Mouse (Mus musculus) limb, embryonic 13.5 days (tissue): Measurements from ENCODE around the gene 1700029I15Rik. TPM values are rescaled to one million over a fixed set of nuclear protein-coding genes. Genes with fewer than 3 reads are reported as not detected.
"Not testable (repeated sequence)": the region's sequence is repeated elsewhere in the genome, so short reads cannot be mapped to it uniquely, and the experiment has no call there.

Source experiments
- ATAC-seq: fragments of 200-750 bp; cut with Nextera tagmentation; 2 replicates; pipeline ENCODE4 v1.8.0; 2017; ENCODE audit warnings: low read depth, moderate number of reproducible peaks, moderate TSS enrichment; ENCODE audit not compliant: low FRiP score
- H3K27ac ChIP-seq: fragments of 300-500 bp; sonication (generic); 2 replicates; pipeline ENCODE4 v1.5.1; 2015; ENCODE audit warnings: inconsistent platforms, mild to moderate bottlenecking, moderate library complexity
- H3K27me3 ChIP-seq: fragments of 300-500 bp; sonication (generic); 2 replicates; pipeline ENCODE4 v1.6.1; 2015; ENCODE audit warnings: mild to moderate bottlenecking, inconsistent platforms
- H3K36me3 ChIP-seq: fragments of 300-500 bp; sonication (generic); 2 replicates; pipeline ENCODE4 v1.6.1; 2015; ENCODE audit warnings: inconsistent platforms, mild to moderate bottlenecking, moderate library complexity
- H3K4me1 ChIP-seq: fragments of 300-500 bp; sonication (generic); 2 replicates; pipeline ENCODE4 v1.6.1; 2015; ENCODE audit warnings: inconsistent platforms
- H3K4me2 ChIP-seq: fragments of 300-500 bp; sonication (generic); replicated peaks from 2 replicates; pipeline ENCODE4 v1.6.1; 2015; ENCODE audit warnings: inconsistent platforms, mild to moderate bottlenecking, moderate library complexity
- H3K4me3 ChIP-seq: fragments of 300-500 bp; sonication (generic); 2 replicates; pipeline ENCODE4 v1.5.1; 2015; ENCODE audit warnings: moderate library complexity, mild to moderate bottlenecking, inconsistent platforms
- H3K9ac ChIP-seq: fragments of 300-500 bp; sonication (generic); 2 replicates; pipeline ENCODE4 v1.6.1; 2015; ENCODE audit warnings: mild to moderate bottlenecking, inconsistent platforms
- H3K9me3 ChIP-seq: fragments of 300-500 bp; sonication (generic); 2 replicates; pipeline ENCODE4 v1.6.1; 2016; ENCODE audit warnings: inconsistent platforms
- WGBS: fragments of 180-500 bp; shearing (Covaris S2); methylation state at CpG from one replicate; pipeline ENCODE4 v1.1.7; 2015; 5-methylcytosine and 5-hydroxymethylcytosine counted together
- polyA plus RNA-seq: library from polyadenylated mRNA; unstranded; fragments of >200 nt; fragmentation: Nextera tagmentation; extraction: Ambion mirVana; gene quantifications from 2 replicates; pipeline ENCODE4 v1.2.1, GENCODE M21; 2015

Gene 1700029I15Rik
- polyA plus RNA-seq, 1 experiment from 2014 or later, result 4.8 TPM

DNA sequence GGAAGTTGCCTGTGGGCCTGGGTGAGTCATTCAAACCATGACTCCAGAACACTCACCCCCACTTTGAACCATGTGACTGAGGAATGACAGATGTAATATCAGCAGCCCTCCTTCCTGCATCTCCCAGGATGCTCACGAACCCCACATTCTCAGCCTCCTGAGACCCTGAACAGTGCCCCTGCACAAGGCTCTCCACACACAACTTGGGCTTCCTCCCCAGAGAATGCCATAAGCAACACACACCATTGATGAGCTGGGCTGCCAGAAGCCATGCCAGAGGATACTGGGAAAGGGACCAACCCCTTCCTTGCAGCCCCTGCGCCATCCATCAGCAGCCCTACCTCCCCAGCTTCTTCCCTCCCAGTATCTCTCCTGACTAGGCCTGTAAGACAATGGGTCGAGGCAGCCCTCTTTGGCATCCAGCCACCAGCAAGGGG, 5.8 kb downstream of the 1700029I15Rik start:
- Histone ChIP-seq H3K9me3 (no peaks in the 10 kb centered on the region), H3K36me3 (peaks cover 42% of the 10 kb centered on the region), H3K4me2 (peak overlapping the region; percentile 91), H3K27me3 (no peaks in the 10 kb centered on the region), H3K9ac (peak overlapping the region; percentile 80), H3K4me3 (peak overlapping the region; percentile 73), H3K27ac (no peak overlapping the region; the same call in 1 of the 2 replicates), H3K4me1 (peaks cover 47% of the 10 kb centered on the region)
- 59% methylated on average over 3 of the region's 3 CpGs for WGBS
- no peak for ATAC-seq

DNA sequence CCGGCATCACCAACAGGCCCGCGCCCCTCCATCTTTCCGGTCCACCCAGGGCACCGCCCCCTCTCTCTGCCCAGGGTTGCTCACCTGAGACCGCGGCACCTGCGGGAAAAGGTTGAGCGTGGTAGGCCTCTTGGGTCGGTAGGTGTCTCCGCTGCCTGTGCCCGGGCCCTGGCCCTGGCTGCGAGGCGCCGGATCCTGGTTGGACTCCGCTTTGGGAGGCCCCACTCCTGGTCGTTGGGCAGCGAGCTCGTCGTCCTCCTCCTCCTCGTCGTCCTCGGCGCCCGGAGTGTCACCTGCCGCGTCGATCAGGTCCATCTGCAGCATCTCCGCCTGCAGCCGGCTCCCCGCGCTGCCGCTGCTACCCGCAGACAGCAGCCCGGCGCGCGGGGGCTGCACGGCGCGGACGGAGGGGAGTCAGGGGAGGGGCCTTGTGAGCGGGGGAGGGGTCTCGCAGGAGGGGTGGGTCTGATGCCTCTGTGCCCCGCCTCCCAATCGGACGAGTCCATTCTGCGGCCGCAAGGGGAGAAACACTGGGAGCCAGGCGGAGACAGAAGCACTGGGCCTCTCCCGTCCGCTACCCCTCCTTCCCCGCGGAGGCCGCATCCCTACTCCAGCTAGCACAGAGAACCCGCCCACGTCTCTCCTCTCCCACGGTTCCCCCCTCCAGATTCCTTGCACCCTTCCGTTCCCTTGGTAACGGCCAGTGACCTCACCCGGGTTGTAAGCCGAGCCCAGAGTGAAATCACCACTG, 6.7 kb downstream of the 1700029I15Rik start:
- ATAC-seq, result peak; percentile 90
- peaks cover 34% of the 10 kb centered on the region for H3K36me3 ChIP-seq
- no peaks in the 10 kb centered on the region for H3K27me3 ChIP-seq
- peak overlapping the region; percentile 73 for H3K4me3 ChIP-seq
- WGBS, result 1% methylated on average over 62 of the region's 62 CpGs
- H3K27ac ChIP-seq, result peak overlapping the region; percentile 82; the same call in 1 of the 2 replicates
- H3K4me1 ChIP-seq, result peaks cover 49% of the 10 kb centered on the region
- H3K9me3 ChIP-seq, result no peaks in the 10 kb centered on the region
- H3K4me2 ChIP-seq, result peak overlapping the region; percentile 91
- peak overlapping the region; percentile 80 for H3K9ac ChIP-seq

DNA sequence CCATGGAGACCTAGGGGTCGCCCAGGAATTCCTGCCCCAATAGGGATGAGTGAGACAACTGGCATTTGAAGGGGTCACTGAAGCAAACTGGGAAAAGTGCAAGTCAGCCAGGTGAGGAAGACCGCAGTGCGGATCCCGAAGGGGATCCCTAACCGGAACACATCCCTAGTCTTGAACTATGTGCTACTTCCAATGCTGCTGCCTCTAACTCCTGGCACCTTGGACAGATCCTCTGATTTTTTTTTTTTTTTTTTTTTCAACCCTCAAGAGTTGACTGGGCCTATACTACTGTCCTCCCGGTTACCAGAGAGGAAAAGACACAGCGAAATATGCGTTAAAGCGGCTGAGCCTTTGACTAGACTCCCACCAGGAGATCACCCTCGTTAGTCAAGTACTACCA, 7.3 kb downstream of the 1700029I15Rik start:
- Histone ChIP-seq H3K36me3 (peaks cover 28% of the 10 kb centered on the region), H3K27ac (peak overlapping the region; percentile 82; the same call in 1 of the 2 replicates), H3K4me1 (peaks cover 49% of the 10 kb centered on the region), H3K9ac (no peak overlapping the region), H3K4me3 (peak overlapping the region; percentile 73), H3K9me3 (no peaks in the 10 kb centered on the region), H3K4me2 (peak overlapping the region; percentile 91), H3K27me3 (no peaks in the 10 kb centered on the region)
- peak; percentile 38; the same call in 1 of the 2 replicates for ATAC-seq
- WGBS, result 3% methylated on average over 10 of the region's 10 CpGs

DNA sequence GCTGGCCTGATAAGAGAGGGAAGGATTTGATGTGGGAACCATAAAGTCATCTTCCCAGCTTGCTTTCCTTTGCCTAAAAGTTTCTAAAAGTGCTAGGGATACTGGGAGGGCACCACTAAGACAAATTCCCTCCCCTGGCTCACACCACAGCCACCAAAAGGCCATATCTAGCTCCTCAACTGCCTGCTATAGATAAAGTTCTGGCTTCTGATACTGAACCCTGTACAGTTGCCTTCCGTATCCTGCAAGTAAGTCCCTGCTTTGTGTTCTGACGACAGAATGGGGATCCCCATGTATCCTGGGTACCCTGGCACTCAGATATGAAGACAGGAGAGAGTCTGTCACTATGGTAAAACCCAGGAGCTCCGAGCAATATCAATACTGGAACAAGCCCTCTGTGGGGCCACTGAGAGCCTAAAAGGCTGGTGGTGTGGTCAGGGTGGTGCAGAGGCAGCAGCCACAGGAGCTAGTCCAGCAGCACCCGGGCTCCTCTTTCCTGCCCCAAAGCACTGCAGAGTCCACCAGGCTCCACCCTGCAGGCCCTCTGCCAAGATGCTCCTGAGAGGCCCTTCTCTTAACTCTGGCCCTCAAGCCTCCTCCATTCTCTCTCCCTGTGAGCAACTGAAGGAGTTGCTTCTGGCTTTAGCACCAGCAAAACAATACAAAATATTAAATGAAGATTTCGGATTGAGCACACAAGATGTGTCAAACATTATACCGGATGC, 8.0 kb downstream of the 1700029I15Rik start:
- Histone ChIP-seq H3K36me3 (peaks cover 21% of the 10 kb centered on the region), H3K4me2 (peak overlapping the region; percentile 91; the same call in 1 of the 2 replicates), H3K27ac (no peak overlapping the region), H3K9ac (no peak overlapping the region), H3K4me1 (peaks cover 49% of the 10 kb centered on the region), H3K4me3 (0 out of 2 replicates have a peak overlapping the region, but pooled peaks have one; percentile 73), H3K9me3 (no peaks in the 10 kb centered on the region), H3K27me3 (no peaks in the 10 kb centered on the region)
- no peak for ATAC-seq
- WGBS, result 80% methylated on average over 6 of the region's 6 CpGs

DNA sequence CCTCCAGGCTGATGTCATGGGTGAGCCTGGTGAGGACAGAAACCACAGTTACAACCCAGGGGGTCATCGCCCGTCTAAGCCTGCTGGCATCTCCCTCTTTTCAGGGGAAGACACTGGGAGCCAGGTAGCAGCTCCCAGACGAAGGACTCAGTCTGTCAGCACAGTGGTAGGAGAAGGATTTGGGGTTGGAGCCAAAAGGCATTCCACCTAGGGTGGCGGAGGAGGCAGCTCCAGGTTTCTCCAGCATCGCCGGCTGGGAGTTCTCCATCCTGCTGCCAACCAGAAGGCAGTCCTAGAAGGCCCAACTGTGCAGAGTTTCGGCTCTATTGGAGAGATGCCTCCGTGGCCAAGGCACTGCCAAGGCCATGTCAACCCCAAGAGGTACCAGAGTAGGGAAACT, 8.8 kb downstream of the 1700029I15Rik start:
- ATAC-seq, result no peak
- peak overlapping the region; percentile 73 for H3K4me2 ChIP-seq
- no peaks in the 10 kb centered on the region for H3K27me3 ChIP-seq
- H3K36me3 ChIP-seq, result peaks cover 13% of the 10 kb centered on the region
- no peak overlapping the region for H3K27ac ChIP-seq
- H3K9me3 ChIP-seq, result no peaks in the 10 kb centered on the region
- WGBS, result 86% methylated on average over 8 of the region's 8 CpGs
- H3K4me3 ChIP-seq, result no peak overlapping the region
- no peak overlapping the region for H3K9ac ChIP-seq
- peaks cover 49% of the 10 kb centered on the region for H3K4me1 ChIP-seq

DNA sequence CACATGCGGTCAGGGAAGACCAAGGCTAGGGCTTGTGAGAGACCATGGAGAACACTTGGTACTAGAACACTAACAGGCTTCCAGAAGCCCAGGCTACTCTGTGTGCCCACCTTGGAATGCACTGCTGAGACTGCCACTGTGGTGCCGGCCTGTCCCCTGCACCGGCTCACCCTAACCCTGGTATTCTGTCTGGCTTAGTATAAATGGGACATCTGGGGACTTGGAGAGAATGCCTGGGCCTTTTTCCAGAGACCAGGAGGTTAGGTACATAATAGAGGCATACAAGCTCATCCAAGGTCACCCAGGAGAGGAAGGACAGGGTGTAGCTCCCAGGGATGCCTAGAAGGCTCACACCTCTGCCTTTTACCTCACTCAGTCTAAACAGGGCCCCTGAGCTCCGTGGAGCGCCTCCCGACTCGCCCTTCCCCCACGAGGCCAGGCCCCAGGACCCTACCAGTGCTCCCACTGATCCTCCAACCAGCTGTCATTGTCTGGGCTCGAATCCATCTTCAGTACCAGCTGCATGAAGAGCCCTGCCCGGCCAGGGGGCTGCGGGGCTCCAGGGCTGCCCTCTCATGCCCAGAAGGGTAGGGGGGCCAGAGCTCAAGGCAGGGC, 9.5 kb downstream of the 1700029I15Rik start:
- Histone ChIP-seq H3K4me1 (peaks cover 49% of the 10 kb centered on the region), H3K9ac (peak overlapping the region; percentile 62), H3K4me2 (peak overlapping the region; percentile 73), H3K27me3 (no peaks in the 10 kb centered on the region), H3K4me3 (peak overlapping the region; percentile 46), H3K36me3 (peaks cover 6% of the 10 kb centered on the region), H3K9me3 (no peaks in the 10 kb centered on the region), H3K27ac (peak overlapping the region; percentile 86)
- no peak for ATAC-seq
- 18% methylated on average over 11 of the region's 11 CpGs for WGBS

DNA sequence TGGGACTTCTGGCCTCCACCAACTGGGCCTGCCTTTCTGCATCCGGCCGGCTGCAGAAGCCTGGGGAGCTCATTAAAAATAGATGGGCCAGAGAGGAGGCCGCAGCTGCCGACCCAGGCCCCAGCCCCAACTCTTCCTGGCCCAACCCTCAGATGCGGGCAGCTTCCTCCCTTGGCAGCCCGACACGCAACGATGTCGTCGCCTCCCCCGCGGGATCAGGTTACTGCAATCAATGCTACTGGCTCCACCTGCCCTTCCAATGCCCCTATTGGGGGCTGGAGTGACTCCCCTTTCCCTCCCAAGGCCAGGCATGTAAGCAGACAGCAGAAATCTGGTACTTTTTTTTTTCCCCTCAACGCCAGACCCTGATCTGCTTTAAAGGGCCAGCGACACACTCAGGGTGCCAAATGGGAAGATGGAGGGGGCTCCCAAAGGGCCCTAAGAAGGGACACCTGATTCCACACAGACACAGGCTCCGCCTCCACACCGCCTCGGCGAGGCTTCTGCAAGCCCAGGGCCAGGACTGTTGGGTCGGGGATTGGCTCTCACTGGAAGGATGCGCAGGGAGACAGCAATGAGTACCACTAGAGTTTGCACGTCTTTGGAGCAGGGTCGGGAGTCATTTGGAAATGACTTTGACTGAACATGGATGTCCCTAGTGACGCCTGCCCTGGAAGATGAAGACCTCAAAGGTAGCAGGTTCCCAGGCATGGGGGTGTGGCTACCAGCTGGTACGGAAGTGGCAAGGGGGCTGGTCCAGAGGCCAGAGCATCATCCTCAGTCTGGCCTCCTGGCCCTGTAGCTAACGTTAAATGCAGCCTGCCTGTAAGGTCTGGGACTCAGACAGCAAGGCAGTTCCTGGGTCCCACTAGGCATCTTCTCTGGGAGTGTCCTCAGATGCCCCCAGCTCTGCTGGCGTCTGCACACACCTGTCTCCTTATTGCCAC, 10.3 kb downstream of the 1700029I15Rik start:
- Histone ChIP-seq H3K4me1 (peaks cover 48% of the 10 kb centered on the region), H3K9me3 (no peaks in the 10 kb centered on the region), H3K4me3 (peak overlapping the region; percentile 46), H3K27ac (peak overlapping the region; percentile 86), H3K36me3 (no peaks in the 10 kb centered on the region), H3K9ac (peak overlapping the region; percentile 62), H3K27me3 (no peaks in the 10 kb centered on the region), H3K4me2 (peak overlapping the region; percentile 73)
- WGBS, result 3% methylated on average over 26 of the region's 26 CpGs
- peak; percentile 10; the same call in 1 of the 2 replicates for ATAC-seq

DNA sequence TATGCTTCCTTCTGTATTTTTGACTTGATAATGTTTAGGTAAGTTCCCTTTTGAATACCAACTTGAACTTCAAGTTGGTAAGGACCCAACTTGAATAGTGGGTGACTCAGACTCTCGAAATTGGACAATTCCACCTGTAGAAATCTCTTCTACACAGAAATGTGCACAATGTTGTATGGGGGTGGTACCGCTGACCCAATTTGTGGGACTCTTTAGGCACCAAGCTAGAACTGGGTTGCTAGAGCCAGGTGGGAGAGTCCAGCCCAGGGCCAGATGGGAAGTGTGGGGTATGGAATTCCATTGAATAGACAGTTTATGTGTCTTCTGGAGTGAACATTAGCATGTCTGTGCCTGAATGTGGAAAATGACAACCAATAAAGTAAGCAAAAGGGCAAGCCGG, 13.2 kb downstream of the 1700029I15Rik start:
- Histone ChIP-seq H3K4me1 (peaks cover 28% of the 10 kb centered on the region), H3K27ac (no peak overlapping the region), H3K9ac (no peak overlapping the region), H3K27me3 (peaks cover 15% of the 10 kb centered on the region), H3K9me3 (no peaks in the 10 kb centered on the region), H3K4me2 (no peak overlapping the region), H3K4me3 (no peak overlapping the region), H3K36me3 (no peaks in the 10 kb centered on the region)
- no peak for ATAC-seq
- WGBS, result 77% methylated on average over 3 of the region's 3 CpGs

DNA sequence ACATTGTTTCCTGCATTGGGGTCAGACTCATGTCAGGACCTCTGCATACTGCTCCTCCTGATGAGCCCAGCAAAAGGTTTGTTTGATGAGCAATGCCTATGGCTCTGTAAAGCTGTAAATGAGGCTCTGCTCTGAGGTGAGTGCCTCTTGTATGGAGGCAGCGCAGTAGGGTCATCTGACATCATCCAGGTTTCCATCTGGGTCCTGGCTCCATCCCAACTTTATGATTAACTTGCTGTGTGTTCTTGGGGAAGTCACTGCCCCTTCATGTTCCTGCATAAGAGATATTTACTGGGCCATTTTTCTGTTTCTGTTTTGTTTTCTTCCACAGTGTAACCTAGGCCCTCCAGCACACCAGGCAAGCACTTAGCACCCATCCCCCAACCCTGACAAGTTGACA, 15.1 kb downstream of the 1700029I15Rik start:
- ATAC-seq, result no peak
- Histone ChIP-seq H3K4me2 (no peak overlapping the region), H3K4me1 (peaks cover 19% of the 10 kb centered on the region), H3K9me3 (no peaks in the 10 kb centered on the region), H3K36me3 (no peaks in the 10 kb centered on the region), H3K27ac (no peak overlapping the region), H3K9ac (no peak overlapping the region), H3K4me3 (no peak overlapping the region), H3K27me3 (peaks cover 19% of the 10 kb centered on the region)
- WGBS, result 83% methylated on average over 1 of the region's 1 CpGs

DNA sequence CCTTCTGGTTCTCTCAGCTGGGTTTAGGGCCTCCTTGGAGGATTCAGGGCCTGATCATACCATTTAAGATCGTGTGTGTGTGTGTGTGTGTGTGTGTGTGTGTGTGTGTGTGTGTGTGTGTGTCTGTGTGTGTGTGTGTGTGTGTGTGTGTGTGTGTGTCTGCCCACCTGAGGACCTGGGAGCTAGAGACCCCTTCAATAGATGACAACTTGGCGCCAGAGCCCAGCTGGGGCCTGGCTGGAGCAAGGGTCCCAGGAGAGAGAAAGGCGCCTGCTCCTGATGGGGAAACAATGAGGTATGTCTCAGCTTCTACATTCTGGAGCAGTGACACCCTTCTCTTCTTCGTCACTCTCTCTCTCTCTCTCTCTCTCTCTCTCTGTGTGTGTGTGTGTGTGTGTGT, 17.5 kb downstream of the 1700029I15Rik start:
- Histone ChIP-seq H3K27me3 (peaks cover 19% of the 10 kb centered on the region), H3K4me1 (peaks cover 11% of the 10 kb centered on the region), H3K36me3 (peaks cover 17% of the 10 kb centered on the region)
- H3K9ac ChIP-seq, H3K9me3 ChIP-seq, ATAC-seq, H3K27ac ChIP-seq, H3K4me3 ChIP-seq, H3K4me2 ChIP-seq: not testable (repeated sequence)
- 76% methylated on average over 4 of the region's 4 CpGs for WGBS

DNA sequence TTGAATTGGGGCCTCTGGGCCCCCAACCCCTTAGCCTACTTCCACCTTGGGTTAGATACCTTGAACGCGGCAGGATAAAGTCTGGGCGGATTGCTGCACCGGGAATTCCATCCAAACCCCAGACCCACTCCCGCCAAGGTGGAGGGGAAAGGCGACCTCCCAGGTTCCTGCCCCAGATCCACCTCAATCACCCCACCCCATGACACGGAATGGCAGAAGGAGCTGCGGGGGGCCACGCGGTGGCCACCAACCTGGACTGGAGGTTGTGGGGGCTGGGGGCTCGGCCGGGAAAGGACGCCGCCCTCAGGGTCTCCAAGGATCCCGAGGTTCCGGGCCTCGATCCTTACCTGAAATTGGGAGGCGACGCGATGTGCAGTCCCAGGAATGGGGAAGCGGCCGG, 18.3 kb downstream of the 1700029I15Rik start:
- Histone ChIP-seq H3K9ac (peak overlapping the region; percentile 75), H3K27ac (no peak overlapping the region), H3K4me2 (peak overlapping the region; percentile 86), H3K36me3 (peaks cover 25% of the 10 kb centered on the region), H3K4me1 (peaks cover 11% of the 10 kb centered on the region), H3K9me3 (no peaks in the 10 kb centered on the region), H3K27me3 (peaks cover 19% of the 10 kb centered on the region), H3K4me3 (peak overlapping the region; percentile 62)
- 6% methylated on average over 18 of the region's 22 CpGs for WGBS
- 0 out of 2 replicates have a peak, but pooled peaks have one; percentile 8 for ATAC-seq
